Mouse (Mus musculus) adrenal gland, postnatal 10 days (tissue): ENCODE data around the gene Aven. TPM values are rescaled to one million over a fixed set of nuclear protein-coding genes. Genes with fewer than 3 reads are reported as not detected.

ENCODE experiments used
- DNase-seq: peaks from one replicate; pipeline ENCODE4 v3.0.0; 2021; ENCODE audit warnings: mixed read lengths
- total RNA-seq, 2 experiments: library from RNA; stranded (reverse); gene quantifications; 2 replicates each; pipeline ENCODE4 v1.2.3; 2021

Aven gene
- total RNA-seq, 2 experiments from 2014 or later: 12.2 to 15.1 TPM

DNA sequence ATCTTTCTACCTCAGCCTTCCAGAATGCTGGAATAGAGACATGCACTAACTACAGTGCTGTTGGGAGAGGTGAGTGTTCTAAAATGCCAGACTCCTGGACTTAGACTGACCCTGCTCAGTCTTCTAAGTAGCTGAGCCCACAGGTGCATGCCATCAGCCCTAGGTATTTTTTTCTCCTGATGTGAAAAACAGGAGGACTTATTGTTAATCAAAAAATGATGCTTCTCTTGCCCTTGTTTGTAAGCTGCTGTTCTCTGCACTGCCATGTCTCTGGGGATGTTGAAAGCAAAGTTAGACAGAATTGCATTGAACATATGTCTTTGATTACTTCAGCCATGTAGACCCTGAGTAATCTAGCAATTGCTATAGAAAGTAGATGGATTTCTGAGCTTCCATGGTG, 64.7 kb downstream of the Aven start:
- DNase-seq: no peak

- no peak for DNase-seq
Observed at GRCm38 (mm10) chr2:112561549-112561948, 68.8 kb downstream of the Aven start.

DNA sequence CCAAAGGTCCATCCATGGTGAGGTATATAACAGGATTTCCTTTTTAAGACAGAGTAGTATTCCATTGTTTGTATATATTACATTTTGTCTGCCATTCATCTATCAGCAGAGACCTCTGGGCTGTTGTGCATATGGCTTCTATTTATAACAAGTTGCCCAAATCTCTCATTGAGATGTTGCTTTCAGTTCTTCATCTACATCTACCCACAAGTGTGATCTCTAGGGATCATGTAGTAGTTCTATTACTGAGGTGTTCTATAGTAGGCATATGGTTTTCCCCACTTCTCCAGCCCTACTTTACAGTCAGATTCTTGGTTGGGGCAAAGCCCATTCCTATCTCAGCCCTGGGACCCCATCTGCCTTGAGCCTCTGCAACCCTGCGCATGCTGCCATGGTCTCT, 72.3 kb downstream of the Aven start:
- no peak for DNase-seq

GRCm38 (mm10) chr2:112566290-112567085, 73.7 kb downstream of the Aven start:
- no peak for DNase-seq

GRCm38 (mm10) chr2:112567786-112568185, 75.0 kb downstream of the Aven start:
- peak; percentile 20 for DNase-seq

DNA sequence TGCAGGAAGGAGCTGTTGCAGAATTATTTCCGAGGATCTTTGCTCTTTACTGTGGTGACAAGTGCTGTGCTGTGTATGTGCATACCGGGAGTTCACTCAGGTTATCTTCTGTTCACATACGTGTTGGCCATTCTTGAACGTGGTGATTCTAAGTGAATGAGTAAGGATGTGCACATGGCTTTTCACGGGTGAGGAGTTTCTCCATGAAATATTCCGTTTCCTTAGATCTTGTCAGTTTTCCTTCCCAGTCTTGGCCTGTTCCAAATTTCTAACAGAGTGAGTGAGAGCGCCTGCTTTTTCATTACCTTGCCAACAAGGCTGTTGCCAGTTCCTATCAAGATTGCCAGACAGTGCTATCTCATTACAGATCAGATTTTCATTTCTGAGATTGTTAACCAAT, 98.2 kb downstream of the Aven start:
- no peak for DNase-seq

DNA sequence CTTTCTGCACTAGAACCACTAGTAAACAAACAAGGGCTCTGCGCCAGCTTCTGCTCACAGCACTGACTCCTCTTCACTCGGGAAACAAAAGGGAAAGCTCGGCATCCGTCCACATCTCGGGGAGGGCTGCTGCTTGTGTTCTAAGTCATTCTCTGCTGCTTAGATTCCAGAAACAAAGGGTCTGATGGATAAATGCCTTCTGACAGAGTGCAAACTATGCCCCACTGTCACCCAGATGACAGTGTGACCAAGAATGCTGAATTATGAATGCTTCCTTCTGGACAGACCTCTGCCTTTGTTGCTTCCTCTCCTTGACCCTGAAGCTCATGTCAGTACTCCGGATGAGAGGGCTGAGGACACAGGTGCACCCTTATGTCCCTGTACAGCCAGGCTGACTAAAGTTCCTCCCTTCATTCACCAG, 98.7 kb downstream of the Aven start:
- peak; percentile 37 for DNase-seq

DNA sequence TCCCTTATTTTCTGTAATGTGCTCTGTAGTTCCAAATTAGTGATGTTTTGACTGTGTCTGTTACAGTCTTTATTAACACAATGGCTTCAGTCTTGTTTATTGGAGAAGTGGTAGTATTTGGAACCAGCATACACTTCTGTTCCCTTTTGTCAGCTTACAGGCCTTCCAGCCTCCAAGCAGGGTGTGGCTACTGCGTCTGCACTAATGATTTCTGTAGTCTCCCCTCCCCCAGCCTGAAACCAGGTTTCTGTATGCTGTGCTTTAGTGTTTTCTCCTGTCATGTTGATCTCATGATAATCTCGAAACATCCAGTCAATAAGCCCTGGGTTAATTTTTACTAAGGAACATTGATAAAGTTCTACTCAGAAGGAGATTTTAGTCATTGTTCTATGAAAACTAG, 100.6 kb downstream of the Aven start:
- DNase-seq: no peak

DNA sequence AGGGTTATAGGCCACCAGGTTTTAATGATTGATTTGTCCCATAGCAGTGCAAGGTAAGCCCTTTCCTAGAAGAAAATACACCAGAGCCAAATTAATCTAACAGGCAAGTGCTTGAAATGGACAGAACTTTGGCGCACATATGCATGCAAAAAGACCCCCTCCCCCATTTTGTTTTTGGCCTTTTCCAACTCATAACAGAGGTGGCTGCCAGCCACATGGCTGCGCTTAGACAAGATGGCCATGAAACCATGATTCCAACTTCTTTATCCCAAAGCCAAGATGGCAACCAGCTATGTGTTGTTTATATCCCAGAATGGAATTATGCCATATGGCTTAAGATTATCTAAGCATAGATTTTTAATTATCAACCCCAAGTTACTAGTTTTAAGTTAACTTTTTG, 101.0 kb downstream of the Aven start:
- DNase-seq: no peak

DNA sequence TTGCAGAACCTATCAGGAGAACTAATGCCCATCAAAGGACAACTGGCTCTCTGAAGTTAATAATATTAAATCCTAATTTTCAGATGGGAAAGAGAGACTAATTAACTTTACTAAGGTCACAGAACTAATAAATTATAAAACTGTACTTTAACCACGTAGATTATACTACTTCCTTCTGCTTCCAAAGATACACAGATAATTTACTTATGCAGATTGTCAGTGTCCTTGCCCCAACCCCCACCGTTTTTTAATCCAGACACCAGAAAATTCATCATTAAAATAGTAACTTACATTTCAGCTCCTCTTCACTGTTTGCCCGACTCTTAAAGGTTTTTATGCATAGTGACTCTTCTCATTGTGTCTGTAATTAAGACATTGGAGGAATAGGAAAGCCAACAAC, 103.0 kb downstream of the Aven start:
- no peak for DNase-seq

- DNase-seq: no peak
Observed at GRCm38 (mm10) chr2:112596415-112596814, 103.7 kb downstream of the Aven start.

- DNase-seq: no peak
Observed at GRCm38 (mm10) chr2:112597064-112597463, 104.3 kb downstream of the Aven start.

- no peak for DNase-seq
Observed at GRCm38 (mm10) chr2:112600222-112600621, 107.5 kb downstream of the Aven start.

- no peak for DNase-seq
Observed at GRCm38 (mm10) chr2:112602487-112602886, 109.7 kb downstream of the Aven start.

- no peak for DNase-seq
Observed at GRCm38 (mm10) chr2:112606536-112606935, 113.8 kb downstream of the Aven start.

- no peak for DNase-seq
Observed at GRCm38 (mm10) chr2:112612628-112613027, 119.9 kb downstream of the Aven start.

- DNase-seq: no peak
Observed at GRCm38 (mm10) chr2:112614375-112614774, 121.6 kb downstream of the Aven start.

DNA sequence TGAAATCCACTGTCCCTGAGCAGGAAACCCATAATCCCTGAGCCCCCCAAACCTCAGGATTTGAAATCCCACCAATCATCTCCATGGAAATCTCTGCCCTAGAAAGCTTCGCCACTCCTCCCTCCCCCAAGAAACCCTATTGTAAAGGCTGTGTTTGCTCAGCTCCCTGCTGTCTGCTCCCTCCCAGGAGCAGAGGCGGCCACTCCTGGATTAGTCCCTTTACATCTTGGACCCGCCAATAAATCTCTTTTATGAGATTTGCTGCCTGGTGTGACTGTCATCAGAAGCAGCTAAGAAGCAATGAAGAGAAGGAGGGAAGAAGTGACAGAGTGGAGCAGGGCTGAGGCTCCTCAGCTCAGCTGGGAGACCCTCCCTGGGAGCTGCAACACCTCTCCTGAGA, 124.4 kb downstream of the Aven start:
- DNase-seq: no peak

DNA sequence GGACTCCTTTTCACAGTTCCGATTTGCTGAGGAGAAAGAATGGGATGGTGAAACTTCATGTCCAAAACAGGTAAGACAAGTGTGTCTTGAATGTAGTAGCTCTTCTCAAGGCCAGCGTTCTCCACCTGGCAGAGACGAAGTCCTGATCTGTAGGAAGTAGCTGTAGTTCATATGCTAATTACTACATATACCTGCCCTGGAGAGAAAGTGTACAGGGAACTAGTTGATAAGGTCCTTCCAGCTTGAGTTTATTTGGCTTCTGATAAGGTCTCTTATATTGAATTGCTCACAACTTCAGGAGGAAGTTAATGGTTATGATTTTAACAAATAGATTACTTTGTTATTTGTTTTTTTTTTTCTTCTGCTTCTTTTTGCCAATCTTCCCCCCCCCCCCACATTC, 132.4 kb downstream of the Aven start:
- no peak for DNase-seq

GRCm38 (mm10) chr2:112630669-112631068, 137.9 kb downstream of the Aven start:
- no peak for DNase-seq

DNA sequence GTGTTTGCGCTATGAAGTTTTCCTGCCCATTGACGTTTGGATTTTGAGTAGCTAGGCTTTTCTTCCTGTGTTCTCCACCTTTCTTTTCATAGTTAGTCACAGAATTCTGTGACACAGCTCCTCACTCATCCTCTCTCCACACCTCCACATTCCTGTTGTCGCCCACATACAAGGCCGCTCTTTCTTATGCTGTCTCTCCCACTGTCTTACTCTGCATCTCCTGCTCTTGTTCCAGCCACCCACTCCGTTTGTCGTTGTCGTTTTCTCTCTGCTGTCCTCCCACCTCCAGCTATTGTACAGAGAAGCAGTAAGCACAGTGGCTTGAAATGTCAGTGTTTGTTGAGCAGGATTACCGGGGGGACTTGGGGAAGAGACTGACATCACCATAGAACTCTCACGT, 139.8 kb downstream of the Aven start:
- DNase-seq: no peak

DNA sequence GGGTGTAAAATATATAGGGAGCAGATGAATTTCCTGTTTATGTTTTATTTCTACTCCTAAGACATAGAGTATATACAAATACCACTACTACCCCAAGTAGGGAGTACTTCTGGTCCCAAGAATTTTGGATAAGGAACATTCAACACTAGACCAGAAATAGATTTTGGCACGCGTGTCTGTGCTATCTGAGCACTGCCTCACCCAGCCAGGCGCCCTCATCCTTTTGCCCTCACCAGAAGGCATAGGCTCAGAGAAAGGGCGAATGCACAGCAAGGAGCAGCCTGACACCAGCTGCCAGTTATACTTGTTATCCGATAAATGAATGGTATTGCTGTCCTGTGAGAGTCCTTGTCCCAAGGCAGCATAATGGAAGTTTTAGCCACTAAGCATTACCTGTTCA, 144.4 kb downstream of the Aven start:
- no peak for DNase-seq

DNA sequence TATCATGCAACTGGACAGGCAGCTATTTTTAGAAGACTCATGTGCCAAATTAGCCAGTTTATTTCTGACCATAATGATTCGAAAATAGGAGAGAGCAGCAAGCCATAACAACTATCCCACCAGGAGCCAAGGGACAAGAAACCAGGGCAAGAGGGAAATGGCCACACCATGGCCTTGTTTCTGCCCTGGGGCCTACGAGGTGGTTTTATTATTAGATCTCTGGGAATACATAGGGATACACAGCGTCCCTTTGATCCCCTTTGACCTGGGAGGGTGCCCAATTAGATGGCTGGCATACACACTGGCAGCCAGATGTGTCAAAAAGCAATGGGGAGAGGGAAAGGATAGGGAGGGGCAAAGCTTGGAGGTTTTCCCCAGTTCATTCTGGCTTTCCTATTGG, 161.1 kb downstream of the Aven start:
- DNase-seq: no peak

DNA sequence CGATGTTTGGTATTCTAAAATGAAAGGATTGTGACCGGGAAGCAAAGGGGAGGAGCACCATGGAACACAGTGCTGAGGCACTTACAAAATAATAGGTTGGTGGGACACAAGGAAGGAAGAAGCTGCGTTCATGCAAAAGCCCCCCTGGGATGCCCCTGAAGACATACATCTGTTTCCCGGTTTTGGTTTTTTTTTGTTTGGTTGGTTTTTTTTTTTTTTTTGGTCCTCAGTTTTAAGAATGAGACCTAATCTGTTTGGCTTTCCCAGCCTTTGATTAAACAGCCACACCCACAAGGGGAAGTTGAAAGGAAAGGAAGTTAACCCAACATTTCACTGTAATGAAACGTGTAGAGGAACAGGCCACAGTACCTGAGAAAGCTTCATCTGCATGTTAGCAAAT, 163.4 kb downstream of the Aven start:
- DNase-seq: no peak

GRCm38 (mm10) chr2:112669461-112669860, 176.7 kb downstream of the Aven start:
- no peak for DNase-seq
